Mouse (Mus musculus) lung, postnatal 0 days (tissue): Measurements from ENCODE around the gene Dppa3. TPM values are rescaled to one million over a fixed set of nuclear protein-coding genes. Genes with fewer than 3 reads are reported as not detected.
A peak's percentile ranks its signal among the peaks of the same experiment; 100 is the strongest.

Experiments used
- ATAC-seq: fragments of 200-750 bp; cut with Nextera tagmentation; 2 replicates; pipeline ENCODE4 v1.8.0; 2017; ENCODE audit warnings: moderate library complexity
- DNase-seq: peaks from one replicate; pipeline ENCODE4 v3.0.0-alpha.2; 2016; ENCODE audit warnings: low spot score
- H3K27ac ChIP-seq: fragments of 300-500 bp; sonication (generic); 2 replicates; pipeline ENCODE4 v1.5.1; 2014; ENCODE audit warnings: antibody characterized with exemption, mild to moderate bottlenecking, low read length, mixed read lengths
- H3K27me3 ChIP-seq: fragments of 300-500 bp; sonication (generic); replicated peaks from 2 replicates; pipeline ENCODE4 v1.6.1; 2014; ENCODE audit warnings: low read length, mixed read lengths; ENCODE audit not compliant: insufficient read depth
- H3K36me3 ChIP-seq: fragments of 300-500 bp; sonication (generic); 2 replicates; pipeline ENCODE4 v1.6.1; 2014; ENCODE audit warnings: low read length, mixed read lengths; ENCODE audit not compliant: insufficient read depth
- H3K4me1 ChIP-seq: fragments of 300-500 bp; sonication (generic); 2 replicates; pipeline ENCODE4 v1.6.1; 2014; ENCODE audit warnings: antibody characterized with exemption, low read depth, low read length, mixed read lengths; ENCODE audit not compliant: insufficient read depth
- H3K4me2 ChIP-seq: fragments of 300-500 bp; sonication (generic); replicated peaks from 2 replicates; pipeline ENCODE4 v1.6.1; 2014; ENCODE audit warnings: low read depth, mild to moderate bottlenecking, low read length, moderate library complexity, mixed read lengths
- H3K4me3 ChIP-seq: fragments of 300-500 bp; sonication (generic); 2 replicates; pipeline ENCODE4 v1.5.1; 2014; ENCODE audit warnings: low read depth, low read length
- H3K9ac ChIP-seq: fragments of 300-500 bp; sonication (generic); replicated peaks from 2 replicates; pipeline ENCODE4 v1.6.1; 2014; ENCODE audit warnings: low read depth, mild to moderate bottlenecking
- H3K9me3 ChIP-seq: fragments of 300-500 bp; sonication (generic); 2 replicates; pipeline ENCODE4 v1.6.1; 2016; ENCODE audit warnings: low read length, mixed read lengths
- CTCF ChIP-seq: IDR thresholded peaks from 2 replicates; pipeline ENCODE4 v1.5.1; 2016; ENCODE audit warnings: antibody characterized with exemption, mild to moderate bottlenecking
- EP300 ChIP-seq: IDR thresholded peaks from 2 replicates; pipeline ENCODE4 v1.6.1; 2016; ENCODE audit warnings: antibody characterized with exemption, mild to moderate bottlenecking, control low read depth
- WGBS: fragments of 180-500 bp; shearing (Covaris S2); extraction: QIAGEN DNeasy Blood & Tissue Kit; methylation state at CpG from one replicate; pipeline ENCODE4 v1.1.7; 2014; 5-methylcytosine and 5-hydroxymethylcytosine counted together
- polyA plus RNA-seq: library from polyadenylated mRNA; unstranded; fragments of >200 nt; fragmentation: Nextera tagmentation; extraction: Ambion mirVana; gene quantifications from 2 replicates; pipeline ENCODE4 v1.2.1, GENCODE M21; 2015

Dppa3 gene
- polyA plus RNA-seq, result not detected in 2 replicates

- no peak within 1 kb of the TSS for H3K27ac ChIP-seq
- no peaks in the 10 kb centered on the region for H3K27me3 ChIP-seq
- no peak within 1 kb of the TSS for H3K4me3 ChIP-seq
- H3K4me1 ChIP-seq, result no peaks in the 10 kb centered on the region
- no peak within 1 kb of the TSS for H3K9ac ChIP-seq
- DNase-seq, result no peak
- ATAC-seq, result no peak
- no peaks in the 10 kb centered on the region for H3K9me3 ChIP-seq
- TF ChIP-seq CTCF (no peak), EP300 (no peak)
- no peaks in the 10 kb centered on the region for H3K36me3 ChIP-seq
- peak within 1 kb of the TSS; percentile 48 for H3K4me2 ChIP-seq
- 88% methylated on average over 8 of the region's 8 CpGs for WGBS
Measured at GRCm38 (mm10) chr6:122626110-122626509, at the start of gene Dppa3. Gene Dppa3, plus strand, starts transcription at chr6:122626410.

- DNase-seq (no peak), ATAC-seq (no peak)
- Histone ChIP-seq H3K27ac (no peak overlapping the region), H3K4me3 (no peak overlapping the region), H3K36me3 (no peaks in the 10 kb centered on the region), H3K4me1 (no peaks in the 10 kb centered on the region), H3K27me3 (no peaks in the 10 kb centered on the region), H3K9ac (no peak overlapping the region), H3K9me3 (no peaks in the 10 kb centered on the region), H3K4me2 (no peak overlapping the region)
- WGBS, result 90% methylated on average over 3 of the region's 3 CpGs
- TF ChIP-seq CTCF (no peak), EP300 (no peak)
Measured at GRCm38 (mm10) chr6:122577030-122577429, 49.2 kb upstream of the Dppa3 start.

GRCm38 (mm10) chr6:122579086-122579485, 47.1 kb upstream of the Dppa3 start:
- 59% methylated on average over 1 of the region's 1 CpGs for WGBS
- Histone ChIP-seq H3K4me1 (no peaks in the 10 kb centered on the region), H3K36me3 (no peaks in the 10 kb centered on the region), H3K4me3 (no peak overlapping the region), H3K4me2 (no peak overlapping the region), H3K9me3 (no peaks in the 10 kb centered on the region), H3K27me3 (no peaks in the 10 kb centered on the region), H3K9ac (no peak overlapping the region), H3K27ac (no peak overlapping the region)
- ATAC-seq, result no peak
- TF ChIP-seq EP300 (no peak), CTCF (no peak)
- DNase-seq, result no peak

- H3K4me3 ChIP-seq, result no peak overlapping the region
- H3K27me3 ChIP-seq, result no peaks in the 10 kb centered on the region
- TF ChIP-seq CTCF, result no peak
- TF ChIP-seq EP300, result no peak
- DNase-seq, result no peak
- no peak overlapping the region for H3K4me2 ChIP-seq
- ATAC-seq, result no peak
- no peaks in the 10 kb centered on the region for H3K4me1 ChIP-seq
- WGBS, result 79% methylated on average over 13 of the region's 13 CpGs
- H3K9ac ChIP-seq, result no peak overlapping the region
- no peaks in the 10 kb centered on the region for H3K9me3 ChIP-seq
- no peaks in the 10 kb centered on the region for H3K36me3 ChIP-seq
- H3K27ac ChIP-seq, result no peak overlapping the region
Measured at GRCm38 (mm10) chr6:122591027-122591758, 35.0 kb upstream of the Dppa3 start.

- WGBS, result 84% methylated on average over 2 of the region's 2 CpGs
- no peak; the same call in 1 of the 2 replicates for TF ChIP-seq CTCF
- TF ChIP-seq EP300, result no peak
- H3K4me2 ChIP-seq, result no peak overlapping the region
- no peaks in the 10 kb centered on the region for H3K9me3 ChIP-seq
- H3K4me3 ChIP-seq, result no peak overlapping the region
- no peaks in the 10 kb centered on the region for H3K27me3 ChIP-seq
- ATAC-seq (no peak), DNase-seq (no peak)
- no peak overlapping the region for H3K9ac ChIP-seq
- no peaks in the 10 kb centered on the region for H3K36me3 ChIP-seq
- H3K27ac ChIP-seq, result no peak overlapping the region
- no peaks in the 10 kb centered on the region for H3K4me1 ChIP-seq
Measured at GRCm38 (mm10) chr6:122592905-122593304, 33.3 kb upstream of the Dppa3 start.

- Histone ChIP-seq H3K4me1 (no peaks in the 10 kb centered on the region), H3K9me3 (no peaks in the 10 kb centered on the region), H3K4me2 (no peak overlapping the region), H3K4me3 (no peak overlapping the region), H3K9ac (no peak overlapping the region), H3K36me3 (no peaks in the 10 kb centered on the region), H3K27ac (no peak overlapping the region), H3K27me3 (no peaks in the 10 kb centered on the region)
- TF ChIP-seq CTCF (peak; percentile 55), EP300 (no peak)
- ATAC-seq, result peak; percentile 55
- 21% methylated on average over 7 of the region's 7 CpGs for WGBS
- peak; percentile 78 for DNase-seq
Measured at GRCm38 (mm10) chr6:122595637-122596036, 30.6 kb upstream of the Dppa3 start.
